Mouse (Mus musculus): ENCODE measurements at regions not wholly inside any gene's neighbourhood (a gene's known extent, or its start where the extent isn't known, plus 50 kb on each side); places are given as distances from the start of the nearest gene placed in this dataset.

GRCm38 (mm10) chr8:57400776-57401631 lies 54.7 kb upstream of the Scrg1 start:
- Histone ChIP-seq H3K9ac (replicated peaks; ENCODE audit: low read depth, low read length) (no peak overlapping the region), H3K36me3 (replicated peaks; ENCODE audit: control insufficient read depth, insufficient read depth, low read length) (no peaks in the 10 kb centered on the region), H3K27me3 (ENCODE audit: control insufficient read depth, insufficient read depth, low read length) (no peaks in the 10 kb centered on the region), H3K9me3 (replicated peaks; ENCODE audit: control insufficient read depth, low read length) (no peaks in the 10 kb centered on the region), H3K4me3 (ENCODE audit: low read depth, low read length) (no peak overlapping the region), H3K4me1 (ENCODE audit: control insufficient read depth, insufficient read depth) (peaks cover 30% of the 10 kb centered on the region), H3K4me2 (ENCODE audit: low read depth, low read length) (peak overlapping the region; percentile 12; the same call in 1 of the 2 replicates), H3K27ac (ENCODE audit: low read depth) (peak overlapping the region; percentile 92)
- WGBS: 16% methylated on average over 12 of the region's 12 CpGs
- DNase-seq (ENCODE audit: low spot score): peak; percentile 81
- no peak for TF ChIP-seq CTCF (IDR thresholded peaks at IDR 0.05; ENCODE audit: low read depth)
- peak; percentile 83 for TF ChIP-seq EP300 (IDR thresholded peaks at IDR 0.05; ENCODE audit: low read depth)
- ATAC-seq (ENCODE audit: insufficient read depth, low read depth): peak; percentile 87

- H3K4me1 ChIP-seq (ENCODE audit: control insufficient read depth, insufficient read depth): peaks cover 30% of the 10 kb centered on the region
- H3K27ac ChIP-seq (ENCODE audit: low read depth): peak overlapping the region; percentile 92
- DNase-seq (ENCODE audit: low spot score) (no peak), ATAC-seq (ENCODE audit: insufficient read depth, low read depth) (no peak)
- no peaks in the 10 kb centered on the region for H3K36me3 ChIP-seq (replicated peaks; ENCODE audit: control insufficient read depth, insufficient read depth, low read length)
- no peak overlapping the region for H3K4me3 ChIP-seq (ENCODE audit: low read depth, low read length)
- H3K9me3 ChIP-seq (replicated peaks; ENCODE audit: control insufficient read depth, low read length): no peaks in the 10 kb centered on the region
- H3K9ac ChIP-seq (replicated peaks; ENCODE audit: low read depth, low read length): no peak overlapping the region
- H3K27me3 ChIP-seq (ENCODE audit: control insufficient read depth, insufficient read depth, low read length): no peaks in the 10 kb centered on the region
- WGBS: 19% methylated on average over 1 of the region's 1 CpGs
- no peak overlapping the region; the same call in 1 of the 2 replicates for H3K4me2 ChIP-seq (ENCODE audit: low read depth, low read length)
- TF ChIP-seq EP300 (IDR thresholded peaks at IDR 0.05; ENCODE audit: low read depth): no peak
- no peak for TF ChIP-seq CTCF (IDR thresholded peaks at IDR 0.05; ENCODE audit: low read depth)
These were observed 54.1 kb upstream of the Scrg1 start for GRCm38 (mm10) chr8:57401661-57402060.

- ATAC-seq (ENCODE audit: insufficient read depth, low read depth) (no peak), DNase-seq (ENCODE audit: low spot score) (no peak)
- Histone ChIP-seq H3K4me2 (ENCODE audit: low read depth, low read length) (no peak overlapping the region), H3K36me3 (replicated peaks; ENCODE audit: control insufficient read depth, insufficient read depth, low read length) (no peaks in the 10 kb centered on the region), H3K27ac (ENCODE audit: low read depth) (peak overlapping the region; percentile 92; the same call in 1 of the 2 replicates), H3K27me3 (ENCODE audit: control insufficient read depth, insufficient read depth, low read length) (no peaks in the 10 kb centered on the region), H3K4me1 (ENCODE audit: control insufficient read depth, insufficient read depth) (peaks cover 30% of the 10 kb centered on the region), H3K4me3 (ENCODE audit: low read depth, low read length) (no peak overlapping the region), H3K9ac (replicated peaks; ENCODE audit: low read depth, low read length) (no peak overlapping the region), H3K9me3 (replicated peaks; ENCODE audit: control insufficient read depth, low read length) (no peaks in the 10 kb centered on the region)
- no peak for TF ChIP-seq CTCF (IDR thresholded peaks at IDR 0.05; ENCODE audit: low read depth)
- no peak for TF ChIP-seq EP300 (IDR thresholded peaks at IDR 0.05; ENCODE audit: low read depth)
- WGBS: 38% methylated on average over 5 of the region's 5 CpGs
These were observed 53.5 kb upstream of the Scrg1 start for GRCm38 (mm10) chr8:57402200-57402599.

GRCm38 (mm10) chr8:57403640-57404180 lies 52.0 kb upstream of the Scrg1 start:
- Histone ChIP-seq H3K4me3 (ENCODE audit: low read depth, low read length) (no peak overlapping the region), H3K36me3 (replicated peaks; ENCODE audit: control insufficient read depth, insufficient read depth, low read length) (no peaks in the 10 kb centered on the region), H3K9me3 (replicated peaks; ENCODE audit: control insufficient read depth, low read length) (no peaks in the 10 kb centered on the region), H3K27me3 (ENCODE audit: control insufficient read depth, insufficient read depth, low read length) (no peaks in the 10 kb centered on the region), H3K4me1 (ENCODE audit: control insufficient read depth, insufficient read depth) (peaks cover 20% of the 10 kb centered on the region), H3K27ac (ENCODE audit: low read depth) (no peak overlapping the region), H3K9ac (replicated peaks; ENCODE audit: low read depth, low read length) (no peak overlapping the region), H3K4me2 (ENCODE audit: low read depth, low read length) (no peak overlapping the region)
- TF ChIP-seq EP300 (IDR thresholded peaks at IDR 0.05; ENCODE audit: low read depth) (no peak), CTCF (IDR thresholded peaks at IDR 0.05; ENCODE audit: low read depth) (peak; percentile 35)
- 89% methylated on average over 11 of the region's 11 CpGs for WGBS
- ATAC-seq (ENCODE audit: insufficient read depth, low read depth) (no peak), DNase-seq (ENCODE audit: low spot score) (no peak)

- DNase-seq (ENCODE audit: low spot score) (no peak), ATAC-seq (ENCODE audit: insufficient read depth, low read depth) (no peak)
- Histone ChIP-seq H3K27me3 (ENCODE audit: control insufficient read depth, insufficient read depth, low read length) (no peaks in the 10 kb centered on the region), H3K36me3 (replicated peaks; ENCODE audit: control insufficient read depth, insufficient read depth, low read length) (no peaks in the 10 kb centered on the region), H3K4me2 (ENCODE audit: low read depth, low read length) (no peak overlapping the region), H3K9me3 (replicated peaks; ENCODE audit: control insufficient read depth, low read length) (no peaks in the 10 kb centered on the region), H3K4me1 (ENCODE audit: control insufficient read depth, insufficient read depth) (peaks cover 13% of the 10 kb centered on the region), H3K9ac (replicated peaks; ENCODE audit: low read depth, low read length) (no peak overlapping the region), H3K27ac (ENCODE audit: low read depth) (no peak overlapping the region), H3K4me3 (ENCODE audit: low read depth, low read length) (no peak overlapping the region)
- no peak for TF ChIP-seq EP300 (IDR thresholded peaks at IDR 0.05; ENCODE audit: low read depth)
- no peak for TF ChIP-seq CTCF (IDR thresholded peaks at IDR 0.05; ENCODE audit: low read depth)
- WGBS: 75% methylated on average over 11 of the region's 11 CpGs
These were observed 50.4 kb upstream of the Scrg1 start for GRCm38 (mm10) chr8:57405277-57405817.

Data from heart, postnatal 0 days (tissue).